In the genomic region with DNA sequence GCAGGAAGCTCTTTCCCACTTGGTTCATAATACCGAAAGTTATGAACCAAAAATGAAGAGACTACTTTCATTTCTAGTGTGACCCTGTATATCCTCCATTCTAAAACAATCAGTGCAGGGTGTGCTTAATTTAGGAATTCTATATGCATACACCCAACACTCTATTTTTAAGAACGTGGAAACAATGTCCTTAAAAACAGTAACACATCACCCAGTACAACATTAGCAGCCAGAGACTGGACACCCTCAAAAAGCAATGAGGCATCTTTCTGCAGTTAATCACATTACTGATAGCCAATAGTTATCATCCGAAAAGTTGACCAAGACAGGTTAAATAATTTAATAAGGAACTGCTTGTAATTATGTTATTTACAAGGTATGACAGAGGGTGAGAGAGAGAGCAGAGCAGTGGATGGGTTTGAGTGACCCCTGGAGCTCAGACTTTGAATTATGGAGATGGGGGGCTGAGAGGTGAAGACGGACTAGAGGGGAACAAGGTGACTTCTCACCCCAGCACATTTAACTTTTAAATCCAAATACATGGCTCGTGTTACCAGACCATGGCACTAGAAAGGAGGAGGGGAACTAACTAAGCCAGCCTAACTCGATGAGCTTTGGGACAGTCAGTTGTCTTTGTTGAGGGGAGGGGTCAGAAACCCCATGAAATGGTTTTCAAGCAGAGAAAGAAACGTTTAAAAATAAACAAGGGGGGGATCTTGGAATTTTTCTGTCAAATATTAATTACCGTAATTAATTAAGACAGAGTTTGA, we compare ENCODE assay signal across 8 mouse cellular contexts. TPM values are rescaled to one million over a fixed set of nuclear protein-coding genes. Genes with fewer than 3 reads are reported as not detected.
DNase-seq lines count a peak whose midpoint lies in the region; ATAC-seq and TF ChIP-seq lines count a peak whose summit lies in the region.
"Had no signal": no experiment of that assay in that cellular context is flagged by ENCODE, and none has a peak within 500 bp of the region (broad histone marks: within the 10 kb centered on the region; RNA-seq: fewer than 3 reads in every experiment).

No protein-coding gene starts in this region.

- no peak for ATAC-seq in forebrain, embryonic 15.5 days (replicated peaks)
- no peak for ATAC-seq in limb, embryonic 15.5 days (ENCODE audit: insufficient number of reproducible peaks, low FRiP score, low TSS enrichment, low read depth)

- peak overlapping the region; percentile 84 for H3K4me2 ChIP-seq in CH12.LX (ENCODE audit: insufficient read depth, low read depth, poor library complexity, severe bottlenecking)
- no peak overlapping the region; the same call in 1 of the 2 replicates for H3K4me2 ChIP-seq in forebrain, embryonic 15.5 days (replicated peaks)
- peak overlapping the region; percentile 86 for H3K4me2 ChIP-seq in limb, embryonic 15.5 days

- H3K9me3 ChIP-seq in CH12.LX (replicated peaks; ENCODE audit: low read length) = peaks cover 43% of the 10 kb centered on the region
- H3K9me3 ChIP-seq in forebrain, embryonic 15.5 days = no peaks in the 10 kb centered on the region
- H3K9me3 ChIP-seq in limb, embryonic 15.5 days = no peaks in the 10 kb centered on the region

- TF ChIP-seq EP300 in CH12.LX (IDR thresholded peaks at IDR 0.05; ENCODE audit: low read length) = no peak

- DNase-seq in 3T3-L1 (ENCODE audit: low read depth, low spot score) = peak; percentile 40
- DNase-seq in CH12.LX (ENCODE audit: extremely low read depth) = no peak
- DNase-seq in adrenal gland, adult 18-20 months (ENCODE audit: low spot score in 2 of 2) = no peak
- no peak for DNase-seq in ovary, adult 18-20 months (ENCODE audit: low spot score)
- no peak for DNase-seq in adrenal gland, postnatal 10 days

- TF ChIP-seq CTCF in CH12.LX (conservative IDR thresholded peaks at IDR 0.05 in 1 of 2, IDR thresholded peaks at IDR 0.05 in 1 of 2; ENCODE audit: low read depth in 2 of 2, low read length in 2 of 2) = no peak

- peak overlapping the region; percentile 15; the same call in 1 of the 2 replicates for H3K9ac ChIP-seq in CH12.LX (ENCODE audit: insufficient read depth, low read depth)
- H3K9ac ChIP-seq in forebrain, embryonic 15.5 days (replicated peaks) = no peak overlapping the region
- H3K9ac ChIP-seq in limb, embryonic 15.5 days = 0 out of 2 replicates have a peak overlapping the region, but pooled peaks have one; percentile 20

- in situ Hi-C loops in CH12.LX (cut with MboI; ENCODE audit: low pct_ligation_motif_present, low pct_unique_long_range_greater_than_20kb, low sequenced_read_pairs) = no loop called here

- TF ChIP-seq RAD21 in CH12.LX (IDR thresholded peaks at IDR 0.05; ENCODE audit: low read depth, low read length) = no peak; the same call in none of the 2 replicates

- H3K27me3 ChIP-seq in CH12.LX (replicated peaks) = peaks cover 2% of the 10 kb centered on the region
- H3K27me3 ChIP-seq in forebrain, embryonic 15.5 days = peaks cover 74% of the 10 kb centered on the region
- peaks cover 57% of the 10 kb centered on the region for H3K27me3 ChIP-seq in limb, embryonic 15.5 days

- peak overlapping the region; percentile 2 to 47 (median 29) for H3K4me3 ChIP-seq in CH12.LX (replicated peaks in 1 of 3; ENCODE audit: low read depth in 2 of 3, low read length in 2 of 3, poor library complexity in 1 of 3)
- 0 out of 2 replicates have a peak overlapping the region, but pooled peaks have one; percentile 1 for H3K4me3 ChIP-seq in forebrain, embryonic 15.5 days
- peak overlapping the region; percentile 69 for H3K4me3 ChIP-seq in limb, embryonic 15.5 days

- dilution Hi-C loops in CH12.LX (cut with MboI; ENCODE audit: extremely low pct_ligation_motif_present, extremely low pct_unique_long_range_greater_than_20kb, low sequenced_read_pairs) = no loop called here

- no peaks in the 10 kb centered on the region for H3K36me3 ChIP-seq in CH12.LX (replicated peaks in 1 of 2; ENCODE audit: control insufficient read depth in 1 of 2, insufficient read depth in 1 of 2, low read length in 1 of 2)
- no peaks in the 10 kb centered on the region for H3K36me3 ChIP-seq in forebrain, embryonic 15.5 days
- no peaks in the 10 kb centered on the region for H3K36me3 ChIP-seq in limb, embryonic 15.5 days

- 3% methylated on average over 8 of the region's 8 CpGs for WGBS in forebrain, embryonic 15.5 days
- WGBS in limb, embryonic 15.5 days = 11% methylated on average over 8 of the region's 8 CpGs

- H3K27ac ChIP-seq in CH12.LX (ENCODE audit: insufficient read depth, low read depth) = no peak overlapping the region
- no peak overlapping the region for H3K27ac ChIP-seq in forebrain, embryonic 15.5 days (replicated peaks)
- peak overlapping the region; percentile 76 for H3K27ac ChIP-seq in limb, embryonic 15.5 days

- TF ChIP-seq POLR2A in CH12.LX (IDR thresholded peaks at IDR 0.05; ENCODE audit: low read depth, low read length) = no peak

- H3K4me1 ChIP-seq in CH12.LX (ENCODE audit: control insufficient read depth in 1 of 2, insufficient read depth in 2 of 2) = peaks cover 0 to 9% of the 10 kb centered on the region in 2 experiments; a peak in 2 of 4 replicates
- peaks cover 61% of the 10 kb centered on the region for H3K4me1 ChIP-seq in forebrain, embryonic 15.5 days
- H3K4me1 ChIP-seq in limb, embryonic 15.5 days = peaks cover 44% of the 10 kb centered on the region

- no peaks in the 10 kb centered on the region for H3K79me2 ChIP-seq in CH12.LX (replicated peaks; ENCODE audit: control insufficient read depth, extremely low read depth, insufficient read depth, poor library complexity, severe bottlenecking)

TF ChIP-seq in CH12.LX, 34 proteins besides CTCF, POLR2A, EP300 and RAD21:
- TF ChIP-seq ZMIZ1 (IDR thresholded peaks at IDR 0.05; ENCODE audit: low read depth, low read length) (no peak), SMC3 (IDR thresholded peaks at IDR 0.05; ENCODE audit: low read depth, low read length) (0 out of 2 replicates have a peak, but pooled peaks have one; percentile 3)

RNA-seq across cellular contexts. Expression of gene Ebf3, which starts 2.7 kb away (rescaled TPM):
- total RNA-seq in CH12.LX (2012; rRNA removed) (0.38 and 0.89 TPM in 2 replicates), CH12.LX (2014; rRNA removed) (not detected in 2 replicates)
- 0.10 and 0.11 TPM in 2 replicates for polyA plus RNA-seq in CH12.LX (2012; ENCODE audit: insufficient read length, low read depth)
- 0.80 and 0.83 TPM in 2 replicates for polyA plus RNA-seq in forebrain, embryonic 15.5 days (2015; fragmentation: Nextera tagmentation; extraction: Ambion mirVana)
- 4.7 and 8.1 TPM in 2 replicates for polyA plus RNA-seq in limb, embryonic 15.5 days (2015; fragmentation: Nextera tagmentation; extraction: Ambion mirVana)
- 10 to 100 TPM in 1 of 2 experiments, 1 to 10 TPM in 1; 2.6 to 12.3 TPM for total RNA-seq in adrenal gland, adult 18-20 months (2021)
- 10 to 100 TPM; 11.7 to 22.6 TPM for total RNA-seq in adrenal gland, postnatal 10 days (2021)
- polyA plus RNA-seq: liver, embryonic 16.5 days had no signal

Comparison
In these comparisons a context has a peak if more than half of its experiments do, and no peak if none do; other contexts are left out.
1. H3K4me3 ChIP-seq: peak in every context shown above with its lines; median percentile 69 in limb, embryonic 15.5 days; 29 in CH12.LX; 1 in forebrain, embryonic 15.5 days.